Mouse (Mus musculus): ENCODE measurements at regions not wholly inside any gene's neighbourhood (a gene's known extent, or its start where the extent isn't known, plus 50 kb on each side); places are given as distances from the start of the nearest gene placed in this dataset.

DNA sequence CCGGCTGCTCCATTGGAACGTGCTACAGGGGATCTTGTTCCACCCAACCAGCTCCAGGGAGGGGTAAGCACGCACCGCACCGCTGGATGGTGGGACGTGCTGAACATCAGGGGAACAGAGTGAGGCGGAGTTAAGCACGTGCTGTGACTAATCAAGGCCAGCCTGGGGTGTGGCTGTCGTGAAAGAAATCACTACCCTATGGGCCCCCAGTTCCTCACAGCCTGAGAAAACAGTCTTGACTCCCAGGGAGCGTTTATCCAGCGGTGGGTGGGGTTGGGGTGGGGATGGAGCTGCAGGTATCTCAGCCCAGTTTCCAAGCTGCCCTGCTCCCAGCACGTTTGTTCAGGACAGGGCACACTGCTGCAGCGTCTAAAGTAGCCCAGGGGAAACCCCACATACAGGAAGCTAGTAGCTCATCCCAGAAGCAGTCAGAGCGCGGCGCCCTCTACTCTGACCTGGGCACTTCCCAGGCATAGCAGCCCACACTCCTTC, 113.4 kb upstream of the Egln3 start:
- H3K27ac ChIP-seq (replicated peaks) = peak overlapping the region; percentile 55; the same call in 1 of the 2 replicates
- no peaks in the 10 kb centered on the region for H3K36me3 ChIP-seq
- H3K4me1 ChIP-seq = peaks cover 39% of the 10 kb centered on the region
- peak overlapping the region; percentile 41 for H3K4me3 ChIP-seq
- H3K27me3 ChIP-seq (ENCODE audit: low read depth, poor library complexity, severe bottlenecking) = peaks cover 60% of the 10 kb centered on the region
- WGBS = 1% methylated on average over 16 of the region's 16 CpGs
- peaks cover 14% of the 10 kb centered on the region; the same call in 1 of the 2 replicates for H3K9me3 ChIP-seq (replicated peaks)
- peak; percentile 51 for DNase-seq (ENCODE audit: low spot score)

DNA sequence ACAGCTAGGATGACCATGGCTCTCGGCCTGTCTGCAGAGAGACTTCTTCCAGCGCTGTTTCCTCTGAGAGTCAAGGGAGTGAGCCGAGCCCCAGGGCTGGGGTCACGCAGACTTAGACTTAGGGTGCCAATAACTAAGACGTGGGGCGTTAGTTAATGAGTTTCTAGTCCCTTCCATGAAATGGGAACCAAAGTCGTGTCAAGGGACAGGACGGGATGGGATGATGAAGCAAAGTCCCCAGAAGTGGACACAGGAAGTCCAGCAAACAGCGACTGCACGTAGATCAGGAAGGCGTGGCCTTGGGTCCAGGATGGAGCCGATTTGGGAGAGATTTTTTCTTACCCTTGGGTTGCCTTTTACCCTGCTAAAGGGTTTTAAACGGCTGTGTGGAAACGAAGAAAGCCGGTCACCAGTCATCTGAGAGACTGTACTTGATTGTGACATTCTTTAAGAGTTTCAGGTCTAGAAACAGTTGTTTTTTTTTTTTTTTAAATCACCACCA, 112.5 kb upstream of the Egln3 start:
- peak; percentile 9 for DNase-seq (ENCODE audit: low spot score)
- H3K27me3 ChIP-seq (ENCODE audit: low read depth, poor library complexity, severe bottlenecking) = peaks cover 69% of the 10 kb centered on the region
- 46% methylated on average over 15 of the region's 15 CpGs for WGBS

DNA sequence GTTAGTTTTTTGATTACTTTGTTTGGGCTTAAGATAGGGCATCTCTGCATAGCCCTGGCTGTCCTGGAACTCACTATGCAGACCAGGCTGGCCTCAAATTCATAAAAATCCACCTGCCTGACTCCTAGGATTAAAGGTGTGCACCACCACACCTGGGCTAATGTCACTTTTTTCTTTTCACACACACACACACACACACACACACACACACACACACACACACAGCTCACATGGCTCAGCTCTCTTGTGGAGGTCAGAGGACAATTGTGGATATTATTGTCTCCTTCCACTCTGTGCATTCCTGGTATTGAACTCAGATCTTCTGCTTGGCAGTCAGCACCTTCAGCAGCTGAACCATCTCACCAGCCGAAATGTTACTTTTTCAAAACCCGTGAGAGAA, 110.5 kb upstream of the Egln3 start:
- peak; percentile 10 for DNase-seq (ENCODE audit: low spot score)
- WGBS = 74% methylated on average over 2 of the region's 2 CpGs
- H3K27ac ChIP-seq (replicated peaks) = no peak overlapping the region
- no peak overlapping the region for H3K4me3 ChIP-seq
- H3K4me1 ChIP-seq = peaks cover 43% of the 10 kb centered on the region
- no peaks in the 10 kb centered on the region for H3K9me3 ChIP-seq (replicated peaks)
- no peaks in the 10 kb centered on the region for H3K36me3 ChIP-seq
- H3K27me3 ChIP-seq (ENCODE audit: low read depth, poor library complexity, severe bottlenecking) = peaks cover 82% of the 10 kb centered on the region

More for the DNA sequence above, 112.5 kb upstream of the Egln3 start:
- Histone ChIP-seq H3K27ac (replicated peaks) (no peak overlapping the region), H3K9me3 (replicated peaks) (peaks cover 10% of the 10 kb centered on the region; the same call in 1 of the 2 replicates), H3K36me3 (no peaks in the 10 kb centered on the region), H3K4me1 (peaks cover 43% of the 10 kb centered on the region), H3K4me3 (no peak overlapping the region)

DNA sequence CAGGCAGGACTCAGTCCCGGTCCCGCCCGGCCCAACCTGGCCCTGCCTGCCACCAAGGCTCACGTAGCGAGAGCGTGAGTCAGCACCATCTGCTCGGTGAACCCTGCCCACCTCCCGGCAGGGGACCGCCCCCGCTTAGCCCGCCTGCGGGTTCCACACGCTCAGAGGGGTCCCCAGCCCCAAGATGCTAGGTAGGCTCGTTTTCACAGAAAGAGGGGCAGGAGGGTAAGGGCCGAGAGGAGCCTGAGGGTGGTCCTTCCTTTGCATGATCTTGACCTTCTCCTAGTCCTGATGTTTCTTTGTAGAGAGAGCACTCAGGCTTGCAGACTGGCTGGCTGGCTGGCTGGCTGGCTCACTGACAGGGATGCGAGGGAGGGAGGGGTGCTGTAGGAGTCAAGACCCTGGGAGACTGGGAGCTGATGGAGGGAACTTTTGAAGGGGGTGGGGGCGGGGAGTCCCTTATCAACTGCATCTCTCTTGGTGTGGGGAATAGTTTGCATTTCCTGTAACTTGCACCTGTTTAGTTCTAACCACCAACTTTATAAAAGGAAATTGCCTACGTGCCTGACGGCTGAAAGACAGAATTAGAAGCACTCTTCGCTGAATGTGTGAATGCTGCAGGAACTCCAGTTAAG, 109.7 kb upstream of the Egln3 start:
- peaks cover 82% of the 10 kb centered on the region for H3K27me3 ChIP-seq (ENCODE audit: low read depth, poor library complexity, severe bottlenecking)
- no peaks in the 10 kb centered on the region for H3K36me3 ChIP-seq
- H3K27ac ChIP-seq (replicated peaks) = peak overlapping the region; percentile 86
- peaks cover 43% of the 10 kb centered on the region for H3K4me1 ChIP-seq
- peak; percentile 71 for DNase-seq (ENCODE audit: low spot score)
- H3K9me3 ChIP-seq (replicated peaks) = no peaks in the 10 kb centered on the region
- 0% methylated on average over 20 of the region's 20 CpGs for WGBS
- peak overlapping the region; percentile 57 for H3K4me3 ChIP-seq

DNA sequence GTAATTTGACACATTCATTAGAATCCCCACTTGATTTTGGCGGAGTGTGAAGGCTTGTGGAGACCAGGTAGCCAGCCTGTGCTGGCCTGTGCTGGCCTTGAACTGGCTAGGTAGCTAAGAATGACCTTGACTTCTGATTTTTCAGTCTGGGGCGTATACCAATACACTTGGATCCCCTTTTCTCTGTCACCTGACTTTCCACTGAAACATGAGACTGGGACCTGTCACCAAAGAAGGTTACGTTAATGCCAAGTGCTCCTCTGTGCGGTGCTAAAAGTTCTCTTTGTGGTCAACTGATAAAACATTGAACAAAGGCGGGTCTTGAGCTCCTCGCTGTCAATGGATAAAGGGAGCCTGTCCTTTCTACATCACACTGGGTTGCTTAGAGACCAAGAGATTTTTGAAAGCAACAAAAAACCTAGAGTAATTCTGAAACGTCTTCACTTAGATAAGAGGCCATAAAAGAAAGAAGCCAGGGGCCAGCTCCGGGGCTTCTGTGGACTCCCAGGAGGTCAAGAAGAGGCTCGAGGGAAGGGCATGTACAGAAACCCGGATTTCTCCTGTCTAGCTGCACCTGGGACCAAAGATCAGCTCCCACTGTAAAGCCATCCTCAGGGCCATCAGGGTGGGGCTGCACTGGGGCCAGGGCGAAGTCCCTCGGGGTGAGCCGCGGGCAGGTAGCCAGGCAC, 109.0 kb upstream of the Egln3 start:
- peak overlapping the region; percentile 86 for H3K27ac ChIP-seq (replicated peaks)
- H3K27me3 ChIP-seq (ENCODE audit: low read depth, poor library complexity, severe bottlenecking) = peaks cover 76% of the 10 kb centered on the region
- no peaks in the 10 kb centered on the region for H3K36me3 ChIP-seq
- DNase-seq (ENCODE audit: low spot score) = no peak
- H3K9me3 ChIP-seq (replicated peaks) = no peaks in the 10 kb centered on the region
- H3K4me3 ChIP-seq = peak overlapping the region; percentile 57
- WGBS = 6% methylated on average over 14 of the region's 14 CpGs
- H3K4me1 ChIP-seq = peaks cover 43% of the 10 kb centered on the region

DNA sequence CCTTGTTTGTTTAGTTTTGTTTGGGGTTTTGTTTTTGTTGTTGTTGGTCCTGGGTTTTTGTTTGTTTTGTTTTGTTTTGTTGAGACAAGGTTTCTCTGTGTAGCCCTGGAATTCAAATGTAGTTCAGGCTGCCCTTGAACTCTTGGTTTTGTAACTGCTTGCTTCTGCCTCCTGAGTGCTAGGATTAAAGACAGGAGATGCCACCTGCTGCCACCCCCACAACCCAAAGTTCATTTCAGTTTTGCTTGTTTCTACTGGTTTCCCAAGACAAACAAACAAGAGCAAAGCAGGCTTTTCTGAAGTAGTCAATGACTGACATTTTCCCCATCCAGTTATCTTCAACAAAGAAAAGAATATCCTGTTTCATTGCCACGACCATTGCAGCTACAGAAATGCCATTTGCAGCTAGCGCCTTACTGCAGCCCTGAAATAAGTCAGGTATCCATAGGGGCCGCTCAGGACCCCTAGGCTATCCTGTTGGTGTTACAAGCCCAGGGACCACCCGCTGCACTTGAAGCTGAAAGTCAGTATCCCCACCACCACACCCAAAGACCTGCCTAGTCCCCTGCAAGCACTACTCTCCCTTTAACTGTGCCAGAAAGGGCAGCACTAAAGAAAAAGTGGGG, 108.3 kb upstream of the Egln3 start:
- Histone ChIP-seq H3K9me3 (replicated peaks) (no peaks in the 10 kb centered on the region), H3K36me3 (no peaks in the 10 kb centered on the region), H3K4me3 (no peak overlapping the region), H3K27ac (replicated peaks) (peak overlapping the region; percentile 86; the same call in 1 of the 2 replicates), H3K4me1 (peaks cover 39% of the 10 kb centered on the region), H3K27me3 (ENCODE audit: low read depth, poor library complexity, severe bottlenecking) (peaks cover 69% of the 10 kb centered on the region)
- 38% methylated on average over 4 of the region's 4 CpGs for WGBS
- DNase-seq (ENCODE audit: low spot score) = peak; percentile 12

DNA sequence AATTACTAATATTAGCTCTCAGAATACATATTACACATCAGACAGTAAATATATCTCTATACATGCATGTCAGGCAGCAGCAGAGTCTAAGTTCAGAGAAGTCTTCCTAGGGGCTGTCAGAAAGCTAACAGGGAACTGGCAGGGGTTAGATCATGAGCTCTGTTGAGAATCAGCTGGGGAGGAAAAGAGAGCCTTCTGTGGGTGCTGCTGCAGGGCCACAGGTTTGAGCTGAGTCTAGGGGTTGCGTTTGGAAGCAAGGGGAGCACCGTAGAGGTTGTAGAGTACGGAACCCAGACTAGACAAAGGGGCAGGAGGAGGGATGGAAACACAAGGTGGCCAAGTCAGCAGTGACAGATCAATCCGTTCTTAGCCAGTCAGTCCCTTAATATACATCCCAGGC, 106.2 kb upstream of the Egln3 start:
- 82% methylated on average over 4 of the region's 4 CpGs for WGBS
- peaks cover 31% of the 10 kb centered on the region for H3K4me1 ChIP-seq
- no peak overlapping the region for H3K27ac ChIP-seq (replicated peaks)
- H3K4me3 ChIP-seq = no peak overlapping the region
- DNase-seq (ENCODE audit: low spot score) = peak; percentile 8
- no peaks in the 10 kb centered on the region for H3K36me3 ChIP-seq
- H3K27me3 ChIP-seq (ENCODE audit: low read depth, poor library complexity, severe bottlenecking) = peaks cover 48% of the 10 kb centered on the region
- no peaks in the 10 kb centered on the region for H3K9me3 ChIP-seq (replicated peaks)

DNA sequence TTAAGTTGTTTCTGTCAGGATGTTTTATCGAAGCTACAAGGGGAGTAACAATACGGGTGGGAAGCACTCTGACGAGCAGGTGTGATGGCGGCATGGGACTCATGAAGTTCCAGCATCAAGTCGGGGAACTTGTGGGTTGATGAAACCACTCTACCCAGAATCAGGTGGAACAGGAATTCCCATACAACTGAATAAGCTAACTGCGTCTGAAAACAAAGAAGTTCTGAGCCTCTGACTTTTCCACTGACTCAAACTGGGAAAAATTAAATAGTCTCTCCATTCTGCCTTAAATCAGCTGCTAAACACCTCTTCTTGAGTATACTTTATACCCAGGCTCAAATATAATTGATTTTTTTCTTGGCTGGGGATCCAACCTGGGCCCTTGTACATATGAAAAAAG, 105.6 kb upstream of the Egln3 start:
- Histone ChIP-seq H3K27me3 (ENCODE audit: low read depth, poor library complexity, severe bottlenecking) (peaks cover 41% of the 10 kb centered on the region), H3K9me3 (replicated peaks) (no peaks in the 10 kb centered on the region), H3K36me3 (no peaks in the 10 kb centered on the region), H3K27ac (replicated peaks) (no peak overlapping the region), H3K4me3 (no peak overlapping the region), H3K4me1 (peaks cover 26% of the 10 kb centered on the region)
- DNase-seq (ENCODE audit: low spot score) = no peak
- 92% methylated on average over 6 of the region's 6 CpGs for WGBS

DNA sequence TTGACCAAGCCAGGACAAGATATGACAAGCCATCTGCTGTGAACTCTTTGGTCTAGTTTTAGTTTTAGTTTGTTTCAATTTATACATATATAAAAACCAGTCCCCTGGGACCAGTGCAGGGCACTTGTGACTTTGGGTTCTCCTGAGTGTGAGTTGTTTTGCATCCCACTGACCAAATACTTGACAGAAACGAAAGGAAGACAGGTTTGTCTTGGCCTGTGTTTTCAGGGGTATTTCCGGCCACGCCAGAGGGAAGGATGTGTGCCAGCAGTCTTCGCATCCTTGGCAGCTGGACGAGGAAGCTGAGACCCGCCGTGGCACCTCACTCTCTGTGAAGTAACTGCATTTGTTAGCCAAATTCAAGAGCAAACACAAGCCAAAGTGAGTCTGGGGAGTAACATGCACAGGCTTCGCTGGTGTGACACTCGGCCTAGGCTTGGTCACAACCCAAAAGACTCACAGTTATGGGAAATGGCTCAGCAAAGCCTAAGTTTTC, 101.5 kb upstream of the Egln3 start:
- DNase-seq (ENCODE audit: low spot score) = peak; percentile 3
- no peaks in the 10 kb centered on the region for H3K9me3 ChIP-seq (replicated peaks)
- WGBS = 90% methylated on average over 9 of the region's 9 CpGs
- H3K27ac ChIP-seq (replicated peaks) = no peak overlapping the region
- H3K36me3 ChIP-seq = no peaks in the 10 kb centered on the region
- no peaks in the 10 kb centered on the region for H3K4me1 ChIP-seq
- H3K4me3 ChIP-seq = no peak overlapping the region
- H3K27me3 ChIP-seq (ENCODE audit: low read depth, poor library complexity, severe bottlenecking) = peaks cover 8% of the 10 kb centered on the region

DNA sequence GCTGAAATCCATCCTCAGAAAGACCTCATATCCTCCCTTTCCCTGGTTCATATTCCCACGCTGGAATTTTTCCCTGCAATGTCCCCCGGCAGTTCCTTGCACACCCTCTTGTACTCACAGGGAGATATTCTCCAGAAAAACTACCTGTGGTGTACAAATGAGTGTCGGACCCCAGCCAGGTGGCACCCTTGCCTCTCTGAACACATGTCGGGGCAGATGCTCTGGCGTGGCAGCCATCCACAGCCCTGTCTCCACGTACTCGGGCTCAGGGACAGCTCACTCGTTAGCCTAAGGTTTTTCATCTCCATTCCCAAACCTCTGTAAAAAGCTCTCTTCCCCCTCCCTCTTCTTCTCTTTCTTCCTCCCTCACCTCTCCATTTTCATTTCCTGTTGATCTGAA, 100.1 kb upstream of the Egln3 start:
- 90% methylated on average over 8 of the region's 8 CpGs for WGBS
- no peaks in the 10 kb centered on the region for H3K4me1 ChIP-seq
- H3K27ac ChIP-seq (replicated peaks) = no peak overlapping the region
- H3K4me3 ChIP-seq = no peak overlapping the region
- peak; percentile 7 for DNase-seq (ENCODE audit: low spot score)
- H3K36me3 ChIP-seq = no peaks in the 10 kb centered on the region
- no peaks in the 10 kb centered on the region for H3K9me3 ChIP-seq (replicated peaks)
- 0 out of 2 replicates have a peak, but pooled peaks cover under 1% of the 10 kb centered on the region for H3K27me3 ChIP-seq (ENCODE audit: low read depth, poor library complexity, severe bottlenecking)

DNA sequence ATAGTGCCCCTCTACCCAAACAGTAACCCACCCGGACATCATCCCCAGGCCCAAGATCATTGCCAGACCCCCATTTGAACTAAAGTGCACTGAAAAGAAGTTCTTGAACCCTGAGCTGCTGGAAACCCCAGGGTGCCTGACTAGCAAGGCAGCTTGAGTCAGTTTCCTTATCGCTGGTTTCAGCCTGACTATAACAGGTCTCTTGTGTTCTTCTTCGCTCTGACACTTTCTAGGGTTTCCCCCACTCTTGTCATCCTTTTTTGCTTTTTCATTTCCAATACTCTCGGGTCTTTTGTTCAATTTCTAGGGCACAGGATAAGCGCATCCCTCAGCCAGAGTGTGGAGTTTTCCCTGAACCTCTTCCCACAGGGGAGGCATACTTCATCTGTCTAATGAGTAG, 95.8 kb upstream of the Egln3 start:
- H3K9me3 ChIP-seq (replicated peaks) = no peaks in the 10 kb centered on the region
- no peaks in the 10 kb centered on the region for H3K4me1 ChIP-seq
- WGBS = 65% methylated on average over 5 of the region's 5 CpGs
- DNase-seq (ENCODE audit: low spot score) = peak; percentile 7
- H3K36me3 ChIP-seq = no peaks in the 10 kb centered on the region
- no peaks in the 10 kb centered on the region for H3K27me3 ChIP-seq (ENCODE audit: low read depth, poor library complexity, severe bottlenecking)
- no peak overlapping the region for H3K4me3 ChIP-seq
- H3K27ac ChIP-seq (replicated peaks) = no peak overlapping the region

DNA sequence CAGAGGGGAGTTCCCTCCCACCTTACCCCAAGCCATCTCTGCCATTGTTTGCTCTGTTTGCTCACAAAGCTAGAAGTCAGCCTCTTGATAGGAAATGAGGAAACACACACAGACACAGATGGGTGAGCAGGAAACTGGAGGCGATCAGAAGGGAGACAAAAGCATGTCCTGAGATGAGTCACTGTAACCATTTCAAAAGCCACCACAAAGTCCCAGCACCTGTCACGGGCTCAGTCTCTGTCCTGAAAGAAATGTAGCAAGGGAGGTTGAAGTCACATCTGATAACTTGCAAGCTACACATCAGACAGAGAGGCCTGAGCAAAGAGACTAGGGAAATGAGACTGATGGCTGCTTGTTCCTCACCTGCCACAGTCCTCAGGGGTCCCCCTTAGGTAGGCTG, 89.6 kb upstream of the Egln3 start:
- Histone ChIP-seq H3K4me1 (peaks cover 11% of the 10 kb centered on the region), H3K9me3 (replicated peaks) (no peaks in the 10 kb centered on the region), H3K36me3 (no peaks in the 10 kb centered on the region), H3K27ac (replicated peaks) (no peak overlapping the region), H3K4me3 (no peak overlapping the region), H3K27me3 (ENCODE audit: low read depth, poor library complexity, severe bottlenecking) (no peaks in the 10 kb centered on the region)
- DNase-seq (ENCODE audit: low spot score) = no peak
- WGBS = 73% methylated on average over 2 of the region's 2 CpGs

Data from midbrain, embryonic 10.5 days (tissue).